Mouse (Mus musculus): ENCODE results near the gene Mylk3. TPM values are rescaled to one million over a fixed set of nuclear protein-coding genes. Genes with fewer than 3 reads are reported as not detected.

Gene Mylk3
- not detected for polyA plus RNA-seq (2017; shearing (Covaris generic))

DNA sequence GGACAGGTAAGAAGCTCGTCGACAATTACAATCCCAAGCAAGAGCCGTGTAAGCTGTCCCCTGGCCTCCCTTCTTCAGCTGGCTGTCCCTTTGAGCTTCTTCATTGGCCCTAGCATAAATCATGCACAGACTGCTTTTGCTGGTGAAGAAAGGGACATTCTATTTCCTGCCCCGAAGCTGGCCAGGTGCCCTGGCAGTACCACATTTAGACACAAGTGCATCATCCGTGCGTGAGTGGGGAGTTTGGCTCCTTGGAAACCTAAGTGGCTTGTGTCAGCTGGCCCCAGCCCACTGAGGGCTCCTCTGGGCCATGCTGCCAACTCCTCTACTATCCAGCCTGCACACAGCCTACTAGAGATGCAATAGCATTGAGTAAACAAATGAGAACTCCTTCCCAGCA lies at the start of gene Mylk3:
TSS of gene Mylk3 (minus strand) at position 141 of the 400 bp plus-strand sequence.
- ATAC-seq = no peak

DNA sequence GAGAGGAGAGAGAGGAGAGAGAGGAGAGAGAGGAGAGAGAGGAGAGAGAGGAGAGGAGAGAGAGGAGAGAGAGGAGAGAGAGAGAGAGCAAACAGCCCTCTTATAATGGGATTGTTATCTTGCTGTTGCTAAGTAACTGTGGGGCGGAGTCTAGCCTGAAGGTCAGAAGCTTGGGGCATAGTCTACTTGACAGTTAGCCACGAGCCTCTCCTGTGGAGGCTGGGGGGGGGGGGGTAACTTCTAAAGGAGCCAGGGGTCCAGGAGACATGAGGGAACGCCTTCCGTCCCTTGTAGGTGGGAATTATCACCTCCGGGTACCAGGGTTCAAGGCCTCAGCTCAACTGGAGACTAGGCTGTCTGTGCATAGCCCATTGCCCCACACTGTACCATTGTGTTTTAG lies 49.6 kb upstream of the Mylk3 start:
- no peak for ATAC-seq

DNA sequence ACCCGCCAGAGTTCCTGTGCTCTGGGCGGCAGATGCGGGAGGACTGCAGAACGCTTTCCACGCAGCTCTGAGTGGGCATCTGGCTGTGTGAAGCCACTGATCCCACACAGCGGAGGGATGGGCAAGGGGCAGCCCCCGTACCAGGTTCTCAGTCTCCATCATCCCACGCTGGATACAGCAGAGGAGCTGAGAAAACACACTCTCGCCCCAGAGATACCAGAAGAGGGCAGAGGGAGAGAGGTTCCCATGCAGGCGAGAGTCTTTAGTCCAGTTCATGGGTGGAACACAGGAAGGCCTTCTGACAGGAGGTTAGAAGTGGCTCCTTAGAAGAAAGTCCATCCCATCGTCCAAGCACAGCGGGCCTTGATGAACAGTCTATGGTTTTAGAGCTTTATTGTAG lies 48.7 kb upstream of the Mylk3 start:
- ATAC-seq = no peak

DNA sequence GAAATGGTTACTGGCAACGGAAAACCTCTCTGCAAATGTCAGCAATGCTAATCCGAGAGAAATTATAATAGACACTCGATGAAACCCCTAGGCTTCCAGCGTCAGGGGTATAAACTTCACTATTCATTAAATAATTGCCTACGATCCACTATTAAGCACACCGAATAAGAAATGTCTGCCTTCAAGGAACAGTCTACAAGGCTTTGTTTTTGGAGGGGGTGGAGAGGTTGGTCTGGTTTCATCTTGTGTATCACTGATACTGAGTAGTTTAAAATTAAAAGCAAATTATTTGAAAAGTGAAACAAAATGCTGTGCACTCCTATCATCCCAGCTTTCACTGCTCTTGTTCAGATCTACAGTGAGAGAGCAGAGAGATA lies 46.9 kb upstream of the Mylk3 start:
- ATAC-seq = peak; percentile 37

DNA sequence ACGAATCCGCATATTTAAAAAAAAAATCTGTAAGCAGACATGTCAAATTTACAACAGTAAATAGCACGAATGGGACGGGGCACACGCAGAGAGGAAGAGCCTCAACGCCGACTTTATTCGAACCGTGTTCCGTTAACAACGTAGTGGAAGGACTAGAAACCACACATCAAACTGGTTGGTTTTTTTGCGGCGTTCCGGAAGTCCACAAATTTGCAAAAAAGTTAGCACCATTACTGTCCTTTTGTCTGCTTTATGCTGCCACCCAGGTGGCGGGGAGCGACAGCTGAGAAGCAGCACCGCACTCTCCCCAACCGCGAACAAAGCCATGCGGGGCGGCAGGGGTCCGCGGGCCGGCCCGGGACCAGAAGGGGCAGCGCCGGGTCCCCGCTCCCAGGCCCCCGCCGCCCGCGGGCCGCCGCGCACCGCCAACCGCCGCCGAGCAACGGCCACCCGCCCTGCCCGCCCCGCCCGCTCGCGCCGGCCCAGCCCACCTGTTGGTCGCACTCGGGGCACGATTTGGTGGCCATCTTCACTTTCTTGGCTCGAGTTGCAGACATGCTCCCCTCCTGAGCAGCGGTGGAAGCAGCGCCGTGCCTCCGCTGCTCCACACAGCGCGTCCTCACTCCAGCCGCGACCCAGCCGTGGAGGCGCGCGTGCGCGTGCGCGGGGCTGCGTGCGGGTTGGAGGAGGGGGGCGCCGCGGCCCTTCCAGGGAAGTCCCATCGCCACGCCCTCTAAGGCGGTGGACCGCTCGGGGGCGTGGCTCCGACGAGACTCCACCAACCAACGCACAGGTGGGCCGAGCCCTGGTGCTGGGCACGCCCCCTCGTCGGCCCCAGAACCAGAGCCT lies 46.2 kb upstream of the Mylk3 start, which contains the start of gene 4921524J17Rik:
TSS of gene 4921524J17Rik (minus strand) at position 666 of the 849 bp plus-strand sequence.
- peak; percentile 93 for ATAC-seq

DNA sequence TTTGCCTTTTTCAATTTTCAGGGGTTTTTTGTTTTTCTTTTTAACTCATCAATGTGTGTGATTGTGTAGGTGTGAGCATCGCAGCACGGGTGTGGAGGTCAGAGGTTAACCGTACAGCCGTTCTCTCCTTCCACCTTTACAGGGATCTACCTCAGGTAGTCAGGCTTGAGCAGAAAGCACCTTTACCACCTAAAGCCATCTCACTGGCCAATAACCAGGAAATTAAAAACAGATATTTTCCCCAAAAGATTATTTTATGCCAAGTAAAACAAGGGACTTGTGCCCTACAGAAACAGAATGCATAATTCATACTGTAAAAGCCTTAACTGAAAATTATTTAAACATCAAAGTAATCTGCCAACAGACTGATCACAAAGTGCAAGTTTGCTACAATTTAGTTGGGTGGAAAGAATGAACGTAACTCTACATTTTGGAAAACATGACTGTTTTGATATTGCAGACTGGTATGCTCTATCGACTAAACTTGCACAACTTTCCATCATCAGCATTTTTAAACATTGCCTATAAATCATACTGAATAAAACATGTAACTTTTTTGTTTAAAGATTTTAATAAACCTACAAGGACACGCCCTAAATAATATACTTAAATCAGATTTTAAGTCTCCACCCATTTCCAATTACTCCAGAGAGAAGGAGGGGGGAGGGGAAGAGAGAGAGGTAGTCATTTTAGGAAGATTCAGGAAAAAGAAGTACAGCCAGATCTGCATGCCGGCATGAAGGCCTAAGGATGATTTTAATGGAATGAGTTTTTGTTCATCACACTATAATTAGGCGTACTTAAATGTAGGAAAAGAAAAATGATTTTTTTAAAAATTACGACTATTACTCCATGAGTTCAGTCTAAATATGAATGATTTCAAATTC lies 45.4 kb upstream of the Mylk3 start:
- ATAC-seq = no peak

DNA sequence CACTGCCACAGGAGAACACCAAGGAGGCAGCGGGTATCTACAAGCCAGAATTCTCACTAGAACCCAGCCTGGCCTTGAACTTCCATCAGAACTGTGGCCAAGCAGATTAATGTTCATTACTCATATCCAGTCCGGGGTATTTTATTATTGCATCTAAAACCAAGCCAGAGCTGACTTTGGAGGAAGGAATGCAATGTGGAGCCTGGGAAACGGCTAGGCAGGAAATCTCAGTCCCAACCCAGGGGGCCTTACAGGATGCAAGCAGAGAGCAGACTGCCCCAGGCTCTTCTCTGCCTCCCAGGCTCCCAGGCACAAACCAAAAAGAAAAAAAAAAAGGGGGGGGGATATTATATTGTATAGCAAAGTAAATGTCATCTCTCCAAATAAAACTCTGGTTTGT lies 44.7 kb upstream of the Mylk3 start:
- ATAC-seq = no peak

DNA sequence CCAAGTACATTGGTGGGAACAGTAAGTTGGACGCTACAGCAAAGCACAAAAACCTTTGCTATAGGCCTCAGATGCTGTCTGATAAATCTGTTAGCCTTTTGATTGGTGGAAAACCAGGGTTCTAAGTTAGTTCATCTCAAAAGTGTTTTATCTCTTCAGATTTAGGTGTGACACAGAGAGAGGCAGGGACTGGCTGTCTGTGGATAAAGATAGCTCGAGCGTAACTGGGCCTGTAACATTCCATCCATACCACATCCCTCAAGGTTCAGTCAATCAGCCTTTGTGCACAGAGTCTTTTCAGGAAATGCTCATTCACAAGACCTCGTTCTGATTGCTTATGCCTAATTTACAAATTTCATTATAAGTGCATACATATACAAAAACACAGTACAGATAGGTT lies 43.1 kb upstream of the Mylk3 start:
- ATAC-seq = no peak

DNA sequence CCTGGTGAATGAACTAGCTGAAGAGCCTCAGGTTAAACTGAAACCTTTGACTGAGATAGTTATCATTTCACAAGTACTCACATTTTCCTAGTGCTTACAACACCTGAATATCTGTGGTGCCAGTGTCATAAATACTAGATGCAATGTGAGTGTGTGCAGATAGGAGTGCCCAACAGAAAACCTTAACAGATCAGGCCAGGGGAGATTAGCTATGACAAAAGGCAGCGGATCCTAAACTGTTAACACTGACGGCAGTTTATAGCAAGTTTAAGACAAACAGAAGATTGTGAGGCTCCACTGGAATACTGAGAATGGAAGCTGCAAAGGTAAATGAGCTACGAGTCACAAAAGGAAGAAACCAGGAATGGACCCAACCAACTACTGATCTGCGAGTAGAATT lies 40.9 kb upstream of the Mylk3 start:
- ATAC-seq = no peak

DNA sequence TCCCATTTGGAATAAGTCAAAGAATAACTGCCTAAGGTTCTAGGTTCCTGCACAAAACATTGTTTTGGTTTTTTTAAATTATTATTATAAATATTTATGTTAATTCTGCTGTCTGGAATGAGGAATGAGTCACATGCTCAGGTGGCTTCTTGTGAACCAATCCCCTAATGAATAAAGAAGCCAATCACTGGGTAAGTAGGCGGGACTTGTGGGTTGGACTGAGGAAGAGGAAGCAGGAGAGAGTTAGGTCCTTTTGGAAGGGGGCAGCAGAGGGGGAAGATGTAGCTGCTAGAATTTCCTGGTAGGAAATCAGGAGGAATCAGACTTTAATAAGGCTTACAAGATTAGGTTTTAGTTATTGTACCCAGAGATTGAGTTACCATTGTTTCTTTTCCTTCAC lies 35.2 kb upstream of the Mylk3 start:
- no peak for ATAC-seq

DNA sequence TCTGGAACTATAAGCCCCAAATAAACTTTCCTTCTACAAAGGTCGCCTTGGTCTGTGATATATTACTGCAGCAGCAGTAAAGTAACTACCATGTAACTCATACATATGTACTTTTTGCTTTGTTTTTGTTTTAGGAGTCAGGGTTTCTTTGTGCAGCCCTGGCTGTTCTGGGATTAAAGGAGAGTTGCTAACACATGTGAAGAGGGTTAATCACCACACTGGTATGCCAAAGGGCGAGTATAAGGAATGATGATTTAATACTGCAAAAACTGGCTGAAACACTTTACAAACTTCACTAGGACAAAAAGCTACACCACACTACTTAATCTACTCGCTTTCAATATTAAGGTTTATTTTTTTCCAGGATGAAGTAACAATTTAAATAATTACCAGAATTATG lies 22.4 kb upstream of the Mylk3 start:
- no peak for ATAC-seq

DNA sequence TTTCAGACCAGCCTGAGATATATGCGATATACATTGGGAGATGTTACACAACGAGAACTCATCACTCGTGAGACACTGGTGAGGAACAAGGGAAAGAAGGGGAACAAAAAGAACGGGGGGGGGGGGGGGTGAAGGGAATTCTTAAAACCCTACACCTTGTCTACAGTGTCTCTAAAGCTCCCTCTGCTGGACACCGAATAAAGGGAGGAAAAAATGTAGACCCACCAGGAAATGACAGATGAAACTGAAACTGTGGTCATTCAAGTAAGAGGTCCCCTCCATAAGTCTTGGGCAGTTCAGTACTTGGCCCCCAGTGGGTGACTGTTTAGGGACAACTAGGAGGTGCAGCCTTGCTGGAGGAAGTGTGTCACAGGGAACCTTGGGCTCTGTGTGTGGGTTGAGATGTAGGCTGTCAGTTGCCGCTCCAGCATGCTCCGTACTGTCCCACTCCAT lies 21.9 kb upstream of the Mylk3 start:
- peak; percentile 76 for ATAC-seq

DNA sequence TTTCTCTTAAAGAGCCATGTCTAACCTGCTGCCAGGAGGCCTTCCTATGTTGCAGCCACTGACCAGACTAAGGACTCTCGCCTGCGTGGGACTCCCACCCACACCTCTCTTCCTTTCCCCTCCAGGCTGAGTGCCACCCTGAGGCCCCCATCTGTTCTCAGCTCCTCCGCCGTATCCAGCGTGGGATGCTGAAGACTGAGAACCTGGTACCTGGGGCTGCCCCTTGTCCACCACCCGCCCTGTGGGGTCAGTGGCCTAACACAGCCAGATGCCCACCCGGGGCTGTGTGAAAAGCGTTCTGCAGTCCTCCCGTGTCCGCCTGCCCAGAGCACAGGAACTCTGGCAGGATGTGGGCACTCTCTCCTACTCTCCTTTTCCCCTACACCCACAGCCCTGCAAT lies 19.8 kb upstream of the Mylk3 start:
- no peak for ATAC-seq

DNA sequence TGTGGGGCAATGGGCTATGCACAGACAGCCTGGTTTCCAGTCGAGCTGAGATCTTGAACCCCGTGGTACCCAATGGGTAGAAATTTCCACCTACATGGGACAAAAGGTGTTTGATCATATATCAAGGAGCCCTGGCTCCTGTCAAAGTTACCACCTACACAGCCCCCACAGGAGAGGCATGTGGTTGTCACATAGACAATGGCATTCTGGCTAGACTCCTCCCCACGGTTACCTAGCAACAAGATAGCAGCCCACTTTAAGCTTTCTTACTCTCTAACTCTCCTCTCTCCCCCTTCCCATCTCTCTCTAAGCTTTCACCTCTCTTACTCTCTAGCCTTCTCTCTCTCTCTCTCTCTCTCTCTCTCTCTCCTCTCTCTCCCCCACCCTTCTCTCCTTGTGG lies 19.3 kb upstream of the Mylk3 start:
- ATAC-seq = no peak

DNA sequence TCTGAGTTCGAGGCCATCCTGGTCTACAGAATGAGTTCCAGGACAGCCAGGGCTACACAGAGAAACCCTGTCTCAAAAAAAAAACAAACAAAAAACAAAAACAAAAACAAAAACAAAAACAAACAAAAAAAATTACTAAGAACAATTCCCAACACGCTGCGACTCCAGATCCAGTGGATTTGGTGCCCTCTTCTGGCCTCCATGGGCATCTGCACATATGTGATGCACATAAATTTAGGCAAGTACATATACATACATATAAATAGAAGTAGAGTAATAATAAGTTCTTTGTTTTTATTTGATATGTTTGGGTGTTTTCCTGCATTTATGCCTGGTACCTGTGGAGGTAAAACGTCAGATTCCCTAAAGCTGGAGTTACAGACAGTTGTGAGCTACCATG lies 12.4 kb upstream of the Mylk3 start:
- no peak for ATAC-seq

DNA sequence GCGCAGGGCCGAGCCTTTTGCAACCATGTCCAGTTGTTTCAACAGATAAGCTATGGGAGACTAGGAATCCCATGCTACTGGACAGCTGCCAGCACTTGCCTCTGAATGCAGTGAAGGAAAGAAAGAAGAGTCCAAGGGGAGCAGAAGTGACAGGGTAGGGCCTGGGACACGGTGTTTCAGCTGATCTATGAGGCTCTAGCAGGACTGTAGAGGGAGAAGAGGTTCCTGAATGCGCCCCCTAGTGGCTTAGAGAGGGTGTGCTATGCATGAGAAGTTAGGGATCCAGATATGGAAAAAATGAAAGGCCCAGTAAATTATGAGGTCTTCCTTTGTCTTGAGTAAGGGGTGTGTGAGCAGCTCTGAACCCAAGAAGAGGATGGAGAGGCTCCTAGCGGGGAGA lies 11.4 kb upstream of the Mylk3 start:
- no peak for ATAC-seq

DNA sequence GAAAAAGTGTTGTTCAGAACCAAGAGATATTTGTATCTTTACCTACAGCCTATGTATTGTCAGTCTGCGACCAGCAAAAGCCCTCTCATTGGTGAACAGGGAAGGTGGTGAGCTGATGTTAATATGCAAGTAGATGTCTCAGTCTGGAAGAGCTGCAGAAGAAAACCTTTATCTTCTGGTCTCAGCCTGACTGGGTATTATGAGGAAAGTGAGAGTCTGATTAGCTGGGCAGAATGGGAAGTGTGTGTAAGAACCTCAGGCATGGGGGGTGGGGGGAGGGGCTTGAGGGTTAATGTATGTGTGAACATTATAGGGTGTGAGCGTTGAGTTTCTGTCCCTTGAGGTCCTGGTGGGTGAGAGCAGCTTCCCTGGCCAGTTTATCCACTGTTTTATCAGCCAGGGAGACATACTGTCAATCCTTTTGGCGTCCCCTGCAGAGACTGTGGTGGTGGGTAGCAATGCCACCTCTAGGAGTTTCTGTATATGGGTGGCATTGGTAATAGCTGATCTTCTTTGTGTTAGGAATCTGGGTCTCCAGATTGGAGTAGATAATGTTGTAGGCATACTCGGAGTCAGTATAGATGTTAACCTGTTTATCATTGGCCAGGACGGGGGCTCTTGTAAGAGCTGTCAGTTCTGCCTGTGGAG lies 10.4 kb upstream of the Mylk3 start:
- no peak for ATAC-seq

DNA sequence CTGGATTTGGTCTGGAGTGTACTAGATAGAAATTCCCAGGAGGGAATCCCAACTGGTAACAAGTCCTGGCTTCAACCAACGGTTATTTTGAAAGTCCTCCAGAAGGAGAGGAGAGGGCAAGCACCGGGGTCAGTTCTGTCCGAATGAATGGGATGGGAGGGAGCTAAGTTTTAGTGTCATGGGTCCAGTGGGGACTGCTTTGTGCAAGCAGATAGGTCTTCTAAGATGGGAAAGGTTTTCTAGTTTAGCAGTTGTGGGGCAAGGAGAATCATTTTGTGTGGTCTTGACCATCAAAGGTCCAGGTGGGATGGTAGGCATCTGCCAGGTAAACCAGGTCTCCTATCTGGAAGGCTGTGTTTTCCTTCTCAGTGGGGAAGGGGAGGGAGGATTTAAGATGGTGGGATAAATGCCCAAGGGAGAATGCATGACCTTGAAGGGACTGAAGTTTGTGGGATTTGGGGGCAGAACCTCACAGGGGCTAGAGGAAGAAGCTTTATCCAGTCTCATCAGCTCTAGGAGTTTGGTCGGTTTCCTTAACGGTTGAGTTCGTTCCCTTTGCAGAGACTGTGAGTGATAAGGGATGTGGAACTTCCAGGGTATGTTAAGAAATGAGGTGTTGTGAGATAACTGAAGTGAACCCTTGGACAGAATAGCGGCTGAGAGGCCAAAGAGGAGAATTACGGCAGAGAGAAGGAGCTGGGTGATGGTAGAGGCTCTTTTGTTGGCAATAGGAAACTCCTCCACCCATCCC lies 9.7 kb upstream of the Mylk3 start:
- ATAC-seq = no peak

DNA sequence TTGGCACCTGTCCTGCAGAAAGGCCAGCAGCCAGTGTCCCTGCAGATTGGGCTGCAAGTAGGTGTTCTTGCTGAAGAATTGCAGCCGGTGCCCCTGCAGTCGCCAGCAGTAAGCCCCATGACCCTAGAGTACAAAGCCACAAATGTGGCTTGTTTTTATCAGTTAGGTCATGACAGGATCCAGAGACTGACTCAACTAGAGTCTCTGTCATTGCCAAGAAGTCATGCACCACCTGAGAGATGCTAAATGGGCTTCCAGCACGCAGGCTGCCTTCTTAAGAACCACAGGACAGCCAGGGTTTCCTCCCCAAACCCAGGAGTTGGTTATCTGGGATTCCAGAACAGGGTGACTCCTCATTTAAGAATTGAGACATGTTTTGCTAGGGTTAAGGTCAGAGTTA lies 8.9 kb upstream of the Mylk3 start:
- no peak for ATAC-seq

DNA sequence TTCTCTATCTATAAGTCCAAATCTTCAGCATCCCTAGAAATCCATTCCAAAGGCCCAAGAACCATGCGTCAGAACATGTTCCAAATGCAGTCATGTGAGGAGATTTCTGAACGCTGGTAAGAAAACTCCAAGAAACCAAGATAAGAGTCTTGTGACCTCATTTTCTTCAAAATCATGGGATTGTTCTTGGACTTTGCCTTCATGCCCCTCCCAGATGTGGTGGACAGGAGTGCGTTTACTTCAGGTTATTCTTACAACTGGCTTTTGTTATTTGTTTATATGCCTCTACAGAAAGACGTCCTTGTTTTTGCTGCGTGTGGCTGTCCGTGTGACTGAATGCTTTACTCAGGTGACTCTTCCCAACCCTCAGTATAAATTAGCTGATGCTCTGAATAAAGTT lies 7.1 kb upstream of the Mylk3 start:
- ATAC-seq = no peak

DNA sequence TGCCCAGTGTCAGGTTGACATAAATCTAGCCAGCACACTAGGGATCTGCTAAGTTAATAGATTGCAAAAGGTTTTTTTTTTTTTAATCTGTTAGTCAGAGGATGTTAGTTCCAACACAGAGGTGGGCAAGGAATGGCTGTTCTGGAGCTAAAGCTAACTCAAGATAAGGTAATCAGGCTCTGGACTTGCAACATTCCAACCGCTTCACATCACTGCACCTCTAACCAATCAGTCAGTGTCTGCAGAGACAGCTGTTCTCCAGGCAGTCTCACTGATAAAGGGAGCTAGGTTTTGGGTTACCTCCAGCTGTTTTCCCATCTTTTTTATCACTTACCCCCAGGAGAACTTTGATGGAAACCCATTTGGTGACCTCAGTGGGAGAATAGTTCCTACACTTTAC lies 5.3 kb upstream of the Mylk3 start:
- ATAC-seq = no peak

DNA sequence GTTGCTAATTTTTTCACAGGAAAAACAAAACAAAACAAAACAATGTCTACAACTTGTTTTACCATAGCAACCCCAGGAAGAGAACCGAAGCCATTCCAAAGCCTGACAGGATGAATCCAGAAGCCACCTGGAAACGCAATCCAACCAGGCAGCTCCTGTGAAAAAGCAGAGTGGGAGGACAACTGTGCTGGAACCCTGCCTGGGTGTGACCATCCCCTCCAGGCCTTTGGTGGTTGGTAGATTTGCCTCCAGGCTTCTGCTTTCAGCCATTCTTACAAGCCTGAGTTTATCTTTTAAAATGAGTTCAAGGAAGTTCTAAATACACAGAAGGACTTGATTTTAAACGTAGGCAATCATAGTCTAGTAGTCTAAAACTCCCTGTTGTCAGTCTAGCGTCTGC lies 4.2 kb downstream of the Mylk3 start:
- no peak for ATAC-seq

DNA sequence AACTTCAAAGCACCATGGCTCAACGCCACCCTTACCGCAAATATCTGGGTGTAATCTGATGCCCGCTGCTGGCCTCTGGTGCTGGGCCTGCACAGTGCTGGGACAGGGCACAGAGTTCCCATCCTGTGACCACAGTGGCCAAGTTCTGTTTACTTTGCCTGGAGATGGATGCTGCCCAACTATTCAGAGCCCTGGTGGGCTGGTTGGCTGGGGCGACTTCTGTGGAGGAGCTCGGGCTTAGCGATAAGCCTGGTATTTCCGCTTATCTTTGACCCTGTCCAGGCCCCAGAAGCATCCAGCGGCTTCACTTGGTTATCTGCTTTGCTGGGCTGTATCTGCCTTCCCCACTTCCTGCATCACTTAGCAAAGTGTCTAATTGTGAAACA lies 5.3 kb downstream of the Mylk3 start:
- ATAC-seq = no peak
